Comparison of ENCODE assay signal across 9 mouse cellular contexts in genomic region chr3:53253223-53253832, GRCm38 (mm10).
DNase-seq lines count a peak whose midpoint lies in the region; ATAC-seq and TF ChIP-seq lines count a peak whose summit lies in the region.
"Had no signal": no experiment of that assay in that cellular context is flagged by ENCODE, and none has a peak within 500 bp of the region (broad histone marks: within the 10 kb centered on the region; RNA-seq: fewer than 3 reads in every experiment).

No protein-coding gene starts in this region.

- no peaks in the 10 kb centered on the region for H3K9me3 ChIP-seq in hindbrain, postnatal 0 days (ENCODE audit: low read length)
- H3K9me3 ChIP-seq in hindbrain, embryonic 12.5 days (replicated peaks): no peaks in the 10 kb centered on the region
- H3K9me3 ChIP-seq in heart, embryonic 16.5 days (replicated peaks; ENCODE audit: control insufficient read depth, low read length): no peaks in the 10 kb centered on the region
- no peaks in the 10 kb centered on the region for H3K9me3 ChIP-seq in midbrain, embryonic 10.5 days (replicated peaks)
- H3K9me3 ChIP-seq: liver, embryonic 15.5 days had no signal

- H3K27ac ChIP-seq in hindbrain, postnatal 0 days: no peak overlapping the region
- H3K27ac ChIP-seq in hindbrain, embryonic 12.5 days: no peak overlapping the region
- H3K27ac ChIP-seq in heart, embryonic 16.5 days (ENCODE audit: low read length): peak overlapping the region; percentile 82
- H3K27ac ChIP-seq in midbrain, embryonic 10.5 days (replicated peaks): no peak overlapping the region
- H3K27ac ChIP-seq: liver, embryonic 15.5 days had no signal

- no peaks in the 10 kb centered on the region for H3K36me3 ChIP-seq in hindbrain, postnatal 0 days (ENCODE audit: insufficient read depth, low read length)
- no peaks in the 10 kb centered on the region for H3K36me3 ChIP-seq in hindbrain, embryonic 12.5 days
- no peaks in the 10 kb centered on the region for H3K36me3 ChIP-seq in heart, embryonic 16.5 days (ENCODE audit: control insufficient read depth, insufficient read depth)
- no peaks in the 10 kb centered on the region for H3K36me3 ChIP-seq in midbrain, embryonic 10.5 days
- H3K36me3 ChIP-seq: liver, embryonic 15.5 days had no signal

- no peaks in the 10 kb centered on the region for H3K27me3 ChIP-seq in hindbrain, postnatal 0 days (ENCODE audit: insufficient read depth, low read length)
- no peaks in the 10 kb centered on the region for H3K27me3 ChIP-seq in hindbrain, embryonic 12.5 days
- no peaks in the 10 kb centered on the region for H3K27me3 ChIP-seq in heart, embryonic 16.5 days (ENCODE audit: control insufficient read depth, insufficient read depth, low read length)
- H3K27me3 ChIP-seq in midbrain, embryonic 10.5 days (ENCODE audit: low read depth, poor library complexity, severe bottlenecking): no peaks in the 10 kb centered on the region
- H3K27me3 ChIP-seq: liver, embryonic 15.5 days had no signal

- WGBS in hindbrain, postnatal 0 days: 42% methylated on average over 5 of the region's 5 CpGs
- 74% methylated on average over 5 of the region's 5 CpGs for WGBS in hindbrain, embryonic 12.5 days
- 19% methylated on average over 5 of the region's 5 CpGs for WGBS in heart, embryonic 16.5 days
- WGBS in midbrain, embryonic 10.5 days: 89% methylated on average over 5 of the region's 5 CpGs

- DNase-seq in hindbrain, postnatal 0 days (ENCODE audit: low spot score): peak; percentile 16
- DNase-seq in adrenal gland, adult 8-10 months: peak; percentile 32
- DNase-seq in kidney, postnatal 4 days: peak; percentile 58 to 69
- no peak for DNase-seq in midbrain, embryonic 10.5 days (ENCODE audit: low spot score)
- no peak for DNase-seq in layer of hippocampus, postnatal 10 days (ENCODE audit: low spot score in 2 of 2)
- no peak for DNase-seq in left cerebral cortex, adult 18-20 months (ENCODE audit: low spot score in 2 of 2)

- no peak overlapping the region for H3K4me3 ChIP-seq in hindbrain, postnatal 0 days (ENCODE audit: low read length)
- no peak overlapping the region for H3K4me3 ChIP-seq in hindbrain, embryonic 12.5 days
- H3K4me3 ChIP-seq in heart, embryonic 16.5 days (ENCODE audit: low read length): peak overlapping the region; percentile 21; the same call in 1 of the 2 replicates
- H3K4me3 ChIP-seq in midbrain, embryonic 10.5 days: no peak overlapping the region
- H3K4me3 ChIP-seq: liver, embryonic 15.5 days had no signal

- no peak overlapping the region for H3K4me2 ChIP-seq in hindbrain, postnatal 0 days (ENCODE audit: low read depth, low read length)
- no peak overlapping the region for H3K4me2 ChIP-seq in hindbrain, embryonic 12.5 days (replicated peaks)
- H3K4me2 ChIP-seq in heart, embryonic 16.5 days (ENCODE audit: low read depth, low read length): peak overlapping the region; percentile 56
- H3K4me2 ChIP-seq: liver, embryonic 15.5 days had no signal

- TF ChIP-seq CTCF in hindbrain, postnatal 0 days (IDR thresholded peaks at IDR 0.05; ENCODE audit: low read depth): no peak

- ATAC-seq in hindbrain, postnatal 0 days: no peak
- ATAC-seq in hindbrain, embryonic 12.5 days (ENCODE audit: low FRiP score): no peak
- peak; percentile 68 for ATAC-seq in heart, embryonic 16.5 days (replicated peaks; ENCODE audit: extremely low read depth, insufficient read depth, low FRiP score)

- no peak overlapping the region for H3K9ac ChIP-seq in hindbrain, postnatal 0 days (replicated peaks; ENCODE audit: low read length)
- H3K9ac ChIP-seq in hindbrain, embryonic 12.5 days: no peak overlapping the region
- peak overlapping the region; percentile 46; the same call in 1 of the 2 replicates for H3K9ac ChIP-seq in heart, embryonic 16.5 days (ENCODE audit: low read length)
- H3K9ac ChIP-seq: liver, embryonic 15.5 days had no signal

- peaks cover 6% of the 10 kb centered on the region; the same call in 1 of the 2 replicates for H3K4me1 ChIP-seq in hindbrain, postnatal 0 days (ENCODE audit: insufficient read depth, low read length)
- peaks cover 13% of the 10 kb centered on the region for H3K4me1 ChIP-seq in hindbrain, embryonic 12.5 days
- H3K4me1 ChIP-seq in heart, embryonic 16.5 days (ENCODE audit: control insufficient read depth, insufficient read depth, low read length): peaks cover 35% of the 10 kb centered on the region
- peaks cover 25% of the 10 kb centered on the region for H3K4me1 ChIP-seq in midbrain, embryonic 10.5 days
- H3K4me1 ChIP-seq: liver, embryonic 15.5 days had no signal

Comparison
In these comparisons a context has a peak if more than half of its experiments do, and no peak if none do; other contexts are left out.
1. DNase-seq: peak in hindbrain, postnatal 0 days (single experiment), adrenal gland, adult 8-10 months (single experiment) and kidney, postnatal 4 days (2 of 2); none in midbrain, embryonic 10.5 days (single experiment), layer of hippocampus, postnatal 10 days (0 of 2) and left cerebral cortex, adult 18-20 months (0 of 2).